Mouse (Mus musculus): ENCODE measurements around the gene Kit.

Gene Kit

GRCm38 (mm10) chr5:75632846-75633640, 58.3 kb downstream of the Kit start:
- no peak for DNase-seq (ENCODE audit: low read depth, low spot score)

- no peak for DNase-seq (ENCODE audit: low read depth, low spot score)
Measured at GRCm38 (mm10) chr5:75635385-75635784, 60.7 kb downstream of the Kit start.

GRCm38 (mm10) chr5:75640637-75641036, 65.9 kb downstream of the Kit start:
- DNase-seq (ENCODE audit: low read depth, low spot score), result no peak

GRCm38 (mm10) chr5:75647046-75647445, 72.3 kb downstream of the Kit start:
- DNase-seq (ENCODE audit: low read depth, low spot score), result no peak

- DNase-seq (ENCODE audit: low read depth, low spot score), result no peak
Measured at GRCm38 (mm10) chr5:75650566-75650965, 75.8 kb downstream of the Kit start.

GRCm38 (mm10) chr5:75653431-75653830, 78.7 kb downstream of the Kit start:
- no peak for DNase-seq (ENCODE audit: low read depth, low spot score)

GRCm38 (mm10) chr5:75658575-75658974, 83.9 kb downstream of the Kit start:
- DNase-seq (ENCODE audit: low read depth, low spot score), result no peak

- DNase-seq (ENCODE audit: low read depth, low spot score), result no peak
Measured at GRCm38 (mm10) chr5:75660342-75660741, 85.6 kb downstream of the Kit start.

- no peak for DNase-seq (ENCODE audit: low read depth, low spot score)
Measured at GRCm38 (mm10) chr5:75662466-75662865, 87.8 kb downstream of the Kit start.

- DNase-seq (ENCODE audit: low read depth, low spot score), result no peak
Measured at GRCm38 (mm10) chr5:75663768-75664167, 89.1 kb downstream of the Kit start.

GRCm38 (mm10) chr5:75667083-75667482, 92.4 kb downstream of the Kit start:
- DNase-seq (ENCODE audit: low read depth, low spot score), result no peak

- no peak for DNase-seq (ENCODE audit: low read depth, low spot score)
Measured at GRCm38 (mm10) chr5:75671136-75671788, 96.5 kb downstream of the Kit start.

GRCm38 (mm10) chr5:75676024-75676423, 101.3 kb downstream of the Kit start:
- no peak for DNase-seq (ENCODE audit: low read depth, low spot score)

GRCm38 (mm10) chr5:75679896-75680295, 105.2 kb downstream of the Kit start:
- no peak for DNase-seq (ENCODE audit: low read depth, low spot score)

- DNase-seq (ENCODE audit: low read depth, low spot score), result no peak
Measured at GRCm38 (mm10) chr5:75695162-75695809, 120.6 kb downstream of the Kit start.

- DNase-seq (ENCODE audit: low read depth, low spot score), result no peak
Measured at GRCm38 (mm10) chr5:75696960-75697359, 122.2 kb downstream of the Kit start.

GRCm38 (mm10) chr5:75698556-75698955, 123.8 kb downstream of the Kit start:
- no peak for DNase-seq (ENCODE audit: low read depth, low spot score)

- no peak for DNase-seq (ENCODE audit: low read depth, low spot score)
Measured at GRCm38 (mm10) chr5:75699081-75699480, 124.4 kb downstream of the Kit start.

- no peak for DNase-seq (ENCODE audit: low read depth, low spot score)
Measured at GRCm38 (mm10) chr5:75699516-75699915, 124.8 kb downstream of the Kit start.

- no peak for DNase-seq (ENCODE audit: low read depth, low spot score)
Measured at GRCm38 (mm10) chr5:75701662-75702061, 126.9 kb downstream of the Kit start.

GRCm38 (mm10) chr5:75702080-75702479, 127.4 kb downstream of the Kit start:
- DNase-seq (ENCODE audit: low read depth, low spot score), result no peak

GRCm38 (mm10) chr5:75704584-75705175, 130.0 kb downstream of the Kit start:
- DNase-seq (ENCODE audit: low read depth, low spot score), result no peak
